Mouse (Mus musculus): ENCODE measurements around the gene Ubap1. TPM values are rescaled to one million over a fixed set of nuclear protein-coding genes. Genes with fewer than 3 reads are reported as not detected.

Ubap1 gene
- 55.9 and 58.0 TPM in 2 replicates for polyA plus RNA-seq (2016; fragmentation: Nextera tagmentation; extraction: Ambion mirVana)

- under 1% methylated on average over 31 of the region's 31 CpGs for WGBS
- H3K4me3 ChIP-seq (replicated peaks): peak within 1 kb of the TSS; percentile 74
- ATAC-seq (ENCODE audit: insufficient number of reproducible peaks, insufficient read depth, low FRiP score, low TSS enrichment, low read depth): peak; percentile 97
Observed at GRCm38 (mm10) chr4:41348584-41349198, at the start of gene Ubap1. Gene Ubap1, plus strand, starts transcription at chr4:41348996.

GRCm38 (mm10) chr4:41303671-41304070 is 45.1 kb upstream of the Ubap1 start:
- WGBS: 94% methylated on average over 7 of the region's 7 CpGs
- H3K9me3 ChIP-seq: no peaks in the 10 kb centered on the region
- ATAC-seq (ENCODE audit: insufficient number of reproducible peaks, insufficient read depth, low FRiP score, low TSS enrichment, low read depth): no peak
- H3K4me3 ChIP-seq (replicated peaks): no peak overlapping the region
- H3K4me2 ChIP-seq: no peak overlapping the region
- H3K9ac ChIP-seq (replicated peaks): no peak overlapping the region
- no peak overlapping the region for H3K27ac ChIP-seq
- H3K4me1 ChIP-seq (replicated peaks): no peaks in the 10 kb centered on the region
- H3K27me3 ChIP-seq: no peaks in the 10 kb centered on the region
- H3K36me3 ChIP-seq: peaks cover 92% of the 10 kb centered on the region

More at GRCm38 (mm10) chr4:41348584-41349198, at the start of gene Ubap1:
- peak within 1 kb of the TSS; percentile 88 for H3K27ac ChIP-seq
- no peaks in the 10 kb centered on the region for H3K27me3 ChIP-seq
- H3K4me2 ChIP-seq: peak within 1 kb of the TSS; percentile 71
- H3K9ac ChIP-seq (replicated peaks): peak within 1 kb of the TSS; percentile 81
- H3K9me3 ChIP-seq: no peaks in the 10 kb centered on the region
- peaks cover 5% of the 10 kb centered on the region; the same call in 1 of the 2 replicates for H3K4me1 ChIP-seq (replicated peaks)
- H3K36me3 ChIP-seq: peaks cover 8% of the 10 kb centered on the region; the same call in 1 of the 2 replicates

- H3K4me3 ChIP-seq (replicated peaks): no peak overlapping the region
- H3K9me3 ChIP-seq: no peaks in the 10 kb centered on the region
- 0 out of 2 replicates have a peak overlapping the region, but pooled peaks have one; percentile 7 for H3K27ac ChIP-seq
- no peak for ATAC-seq (ENCODE audit: insufficient number of reproducible peaks, insufficient read depth, low FRiP score, low TSS enrichment, low read depth)
- no peaks in the 10 kb centered on the region for H3K4me1 ChIP-seq (replicated peaks)
- H3K27me3 ChIP-seq: no peaks in the 10 kb centered on the region
- 91% methylated on average over 3 of the region's 3 CpGs for WGBS
- no peak overlapping the region for H3K9ac ChIP-seq (replicated peaks)
- H3K4me2 ChIP-seq: no peak overlapping the region
- H3K36me3 ChIP-seq: peaks cover 92% of the 10 kb centered on the region
Observed at GRCm38 (mm10) chr4:41304302-41304701, 44.5 kb upstream of the Ubap1 start.

- no peaks in the 10 kb centered on the region for H3K4me1 ChIP-seq (replicated peaks)
- H3K9ac ChIP-seq (replicated peaks): no peak overlapping the region
- no peak overlapping the region for H3K27ac ChIP-seq
- H3K36me3 ChIP-seq: peaks cover 92% of the 10 kb centered on the region
- 86% methylated on average over 6 of the region's 6 CpGs for WGBS
- no peaks in the 10 kb centered on the region for H3K9me3 ChIP-seq
- no peak for ATAC-seq (ENCODE audit: insufficient number of reproducible peaks, insufficient read depth, low FRiP score, low TSS enrichment, low read depth)
- no peak overlapping the region for H3K4me2 ChIP-seq
- no peak overlapping the region for H3K4me3 ChIP-seq (replicated peaks)
- H3K27me3 ChIP-seq: no peaks in the 10 kb centered on the region
Observed at GRCm38 (mm10) chr4:41307406-41307805, 41.4 kb upstream of the Ubap1 start.

GRCm38 (mm10) chr4:41310567-41311563 is 37.9 kb upstream of the Ubap1 start:
- no peak for ATAC-seq (ENCODE audit: insufficient number of reproducible peaks, insufficient read depth, low FRiP score, low TSS enrichment, low read depth)
- no peak overlapping the region for H3K4me2 ChIP-seq
- H3K4me3 ChIP-seq (replicated peaks): no peak overlapping the region
- H3K36me3 ChIP-seq: peaks cover 68% of the 10 kb centered on the region
- no peaks in the 10 kb centered on the region for H3K27me3 ChIP-seq
- H3K27ac ChIP-seq: no peak overlapping the region
- H3K4me1 ChIP-seq (replicated peaks): peaks cover 10% of the 10 kb centered on the region
- WGBS: 93% methylated on average over 9 of the region's 9 CpGs
- H3K9me3 ChIP-seq: no peaks in the 10 kb centered on the region
- H3K9ac ChIP-seq (replicated peaks): no peak overlapping the region

- 0 out of 2 replicates have a peak, but pooled peaks have one; percentile 7 for ATAC-seq (ENCODE audit: insufficient number of reproducible peaks, insufficient read depth, low FRiP score, low TSS enrichment, low read depth)
- H3K4me1 ChIP-seq (replicated peaks): peaks cover 10% of the 10 kb centered on the region
- 16% methylated on average over 14 of the region's 14 CpGs for WGBS
Observed at GRCm38 (mm10) chr4:41313722-41314121, 35.1 kb upstream of the Ubap1 start.

GRCm38 (mm10) chr4:41314141-41315129 is 34.4 kb upstream of the Ubap1 start, which contains the start of gene Dcaf12:
Gene Dcaf12, minus strand, starts transcription at chr4:41314889.
- Histone ChIP-seq H3K9ac (replicated peaks) (peak within 1 kb of the TSS; percentile 95), H3K4me1 (replicated peaks) (peaks cover 10% of the 10 kb centered on the region), H3K27ac (peak within 1 kb of the TSS; percentile 96), H3K27me3 (no peaks in the 10 kb centered on the region), H3K9me3 (no peaks in the 10 kb centered on the region), H3K4me2 (peak within 1 kb of the TSS; percentile 92), H3K36me3 (peaks cover 35% of the 10 kb centered on the region), H3K4me3 (replicated peaks) (peak within 1 kb of the TSS; percentile 98)
- under 1% methylated on average over 70 of the region's 70 CpGs for WGBS
- peak; percentile 95 for ATAC-seq (ENCODE audit: insufficient number of reproducible peaks, insufficient read depth, low FRiP score, low TSS enrichment, low read depth)

More at GRCm38 (mm10) chr4:41313722-41314121, 35.1 kb upstream of the Ubap1 start:
- Histone ChIP-seq H3K9ac (replicated peaks) (peak overlapping the region; percentile 95), H3K4me3 (replicated peaks) (peak overlapping the region; percentile 98), H3K4me2 (peak overlapping the region; percentile 92), H3K9me3 (no peaks in the 10 kb centered on the region), H3K27ac (peak overlapping the region; percentile 96), H3K36me3 (peaks cover 42% of the 10 kb centered on the region), H3K27me3 (no peaks in the 10 kb centered on the region)

- ATAC-seq (ENCODE audit: insufficient number of reproducible peaks, insufficient read depth, low FRiP score, low TSS enrichment, low read depth): peak; percentile 23; the same call in 1 of the 2 replicates
- Histone ChIP-seq H3K4me2 (peak overlapping the region; percentile 92), H3K4me3 (replicated peaks) (peak overlapping the region; percentile 98), H3K4me1 (replicated peaks) (peaks cover 10% of the 10 kb centered on the region), H3K27ac (peak overlapping the region; percentile 96), H3K9me3 (no peaks in the 10 kb centered on the region), H3K9ac (replicated peaks) (peak overlapping the region; percentile 95), H3K27me3 (no peaks in the 10 kb centered on the region), H3K36me3 (peaks cover 27% of the 10 kb centered on the region)
- 49% methylated on average over 8 of the region's 8 CpGs for WGBS
Observed at GRCm38 (mm10) chr4:41315173-41315572, 33.6 kb upstream of the Ubap1 start.

- WGBS: 89% methylated on average over 5 of the region's 5 CpGs
Observed at GRCm38 (mm10) chr4:41318267-41318666, 30.5 kb upstream of the Ubap1 start.

GRCm38 (mm10) chr4:41320971-41321370 is 27.8 kb upstream of the Ubap1 start:
- Histone ChIP-seq H3K9ac (replicated peaks) (no peak overlapping the region), H3K27ac (no peak overlapping the region)
- 75% methylated on average over 4 of the region's 4 CpGs for WGBS

More at GRCm38 (mm10) chr4:41318267-41318666, 30.5 kb upstream of the Ubap1 start:
- Histone ChIP-seq H3K27ac (no peak overlapping the region), H3K9me3 (no peaks in the 10 kb centered on the region), H3K9ac (replicated peaks) (no peak overlapping the region), H3K36me3 (no peaks in the 10 kb centered on the region), H3K4me2 (no peak overlapping the region), H3K4me3 (replicated peaks) (no peak overlapping the region), H3K27me3 (no peaks in the 10 kb centered on the region), H3K4me1 (replicated peaks) (peaks cover 5% of the 10 kb centered on the region)
- no peak for ATAC-seq (ENCODE audit: insufficient number of reproducible peaks, insufficient read depth, low FRiP score, low TSS enrichment, low read depth)

More at GRCm38 (mm10) chr4:41320971-41321370, 27.8 kb upstream of the Ubap1 start:
- H3K4me2 ChIP-seq: no peak overlapping the region
- H3K9me3 ChIP-seq: no peaks in the 10 kb centered on the region
- H3K4me3 ChIP-seq (replicated peaks): no peak overlapping the region
- no peak for ATAC-seq (ENCODE audit: insufficient number of reproducible peaks, insufficient read depth, low FRiP score, low TSS enrichment, low read depth)
- no peaks in the 10 kb centered on the region for H3K36me3 ChIP-seq
- no peaks in the 10 kb centered on the region for H3K27me3 ChIP-seq
- no peaks in the 10 kb centered on the region for H3K4me1 ChIP-seq (replicated peaks)

All from limb, embryonic 12.5 days (tissue).